Mouse (Mus musculus) liver, postnatal 0 days (tissue): ENCODE results near the gene Sdc4.

ENCODE experiments used
- CTCF ChIP-seq: sonication (generic); IDR thresholded peaks from 2 replicates; pipeline ENCODE4 v1.5.1; 2016; ENCODE audit warnings: antibody characterized with exemption, low read depth
- EP300 ChIP-seq: IDR thresholded peaks from 2 replicates; pipeline ENCODE4 v1.6.1; 2016; ENCODE audit warnings: antibody characterized with exemption, low read depth, mild to moderate bottlenecking

- TF ChIP-seq CTCF (no peak), EP300 (no peak)
Measured at GRCm38 (mm10) chr2:164446086-164446469, 2.4 kb upstream of the Sdc4 start.
